Mouse (Mus musculus): ENCODE results near the gene Rps3. TPM values are rescaled to one million over a fixed set of nuclear protein-coding genes. Genes with fewer than 3 reads are reported as not detected.
A peak's percentile ranks its signal among the peaks of the same experiment; 100 is the strongest.

Rps3 gene
- polyA plus RNA-seq, 1 experiment from 2014 or later: 875 TPM

- no peak overlapping the region for H3K4me3 ChIP-seq (replicated peaks)
- no peaks in the 10 kb centered on the region for H3K9me3 ChIP-seq
- H3K27ac ChIP-seq: no peak overlapping the region
- no peaks in the 10 kb centered on the region for H3K27me3 ChIP-seq (replicated peaks)
- no peak overlapping the region for H3K4me2 ChIP-seq (replicated peaks)
- no peaks in the 10 kb centered on the region for H3K4me1 ChIP-seq (replicated peaks)
- no peak overlapping the region for H3K9ac ChIP-seq
- no peak for ATAC-seq
- H3K36me3 ChIP-seq: no peaks in the 10 kb centered on the region
Measured at GRCm38 (mm10) chr7:99504556-99504955, 21.0 kb upstream of the Rps3 start.

GRCm38 (mm10) chr7:99501148-99501547, 17.6 kb upstream of the Rps3 start:
- Histone ChIP-seq H3K9me3 (no peaks in the 10 kb centered on the region), H3K36me3 (no peaks in the 10 kb centered on the region), H3K4me1 (replicated peaks) (no peaks in the 10 kb centered on the region), H3K4me3 (replicated peaks) (no peak overlapping the region), H3K4me2 (replicated peaks) (no peak overlapping the region), H3K9ac (no peak overlapping the region), H3K27ac (no peak overlapping the region), H3K27me3 (replicated peaks) (no peaks in the 10 kb centered on the region)
- no peak for ATAC-seq
- 34% methylated on average over 1 of the region's 1 CpGs for WGBS

- ATAC-seq: peak; percentile 66; the same call in 1 of the 2 replicates
- H3K36me3 ChIP-seq: no peaks in the 10 kb centered on the region
- no peak overlapping the region for H3K4me3 ChIP-seq (replicated peaks)
- H3K27ac ChIP-seq: no peak overlapping the region
- H3K4me1 ChIP-seq (replicated peaks): no peaks in the 10 kb centered on the region
- H3K4me2 ChIP-seq (replicated peaks): no peak overlapping the region
- no peaks in the 10 kb centered on the region for H3K9me3 ChIP-seq
- H3K9ac ChIP-seq: no peak overlapping the region
- no peaks in the 10 kb centered on the region for H3K27me3 ChIP-seq (replicated peaks)
- 26% methylated on average over 5 of the region's 5 CpGs for WGBS
Measured at GRCm38 (mm10) chr7:99500655-99501054, 17.1 kb upstream of the Rps3 start.

- Histone ChIP-seq H3K27ac (no peak overlapping the region), H3K4me3 (replicated peaks) (no peak overlapping the region), H3K4me2 (replicated peaks) (no peak overlapping the region), H3K36me3 (no peaks in the 10 kb centered on the region), H3K9ac (no peak overlapping the region), H3K9me3 (no peaks in the 10 kb centered on the region), H3K4me1 (replicated peaks) (no peaks in the 10 kb centered on the region), H3K27me3 (replicated peaks) (no peaks in the 10 kb centered on the region)
- ATAC-seq: peak; percentile 85
- WGBS: 3% methylated on average over 8 of the region's 8 CpGs
Measured at GRCm38 (mm10) chr7:99500201-99500600, 16.7 kb upstream of the Rps3 start.

GRCm38 (mm10) chr7:99499128-99499527, 15.6 kb upstream of the Rps3 start:
- Histone ChIP-seq H3K4me1 (replicated peaks) (no peaks in the 10 kb centered on the region), H3K4me3 (replicated peaks) (no peak overlapping the region), H3K9ac (no peak overlapping the region), H3K4me2 (replicated peaks) (no peak overlapping the region), H3K27ac (no peak overlapping the region), H3K36me3 (no peaks in the 10 kb centered on the region), H3K9me3 (no peaks in the 10 kb centered on the region), H3K27me3 (replicated peaks) (no peaks in the 10 kb centered on the region)
- no peak for ATAC-seq
- 63% methylated on average over 1 of the region's 1 CpGs for WGBS

GRCm38 (mm10) chr7:99489708-99490107, 6.2 kb upstream of the Rps3 start:
- no peak for ATAC-seq
- H3K9me3 ChIP-seq: no peaks in the 10 kb centered on the region
- WGBS: 70% methylated on average over 5 of the region's 5 CpGs

GRCm38 (mm10) chr7:99484679-99485078, 1.1 kb upstream of the Rps3 start:
- H3K27me3 ChIP-seq (replicated peaks): no peaks in the 10 kb centered on the region
- peaks cover 24% of the 10 kb centered on the region for H3K4me1 ChIP-seq (replicated peaks)
- 79% methylated on average over 1 of the region's 1 CpGs for WGBS
- no peak overlapping the region for H3K4me2 ChIP-seq (replicated peaks)
- H3K27ac ChIP-seq: no peak overlapping the region
- H3K36me3 ChIP-seq: peaks cover 23% of the 10 kb centered on the region
- no peaks in the 10 kb centered on the region for H3K9me3 ChIP-seq
- H3K4me3 ChIP-seq (replicated peaks): no peak overlapping the region
- no peak overlapping the region for H3K9ac ChIP-seq
- no peak for ATAC-seq

More at GRCm38 (mm10) chr7:99489708-99490107, 6.2 kb upstream of the Rps3 start:
- no peak overlapping the region for H3K9ac ChIP-seq
- H3K4me2 ChIP-seq (replicated peaks): no peak overlapping the region
- H3K36me3 ChIP-seq: no peaks in the 10 kb centered on the region
- H3K27ac ChIP-seq: no peak overlapping the region
- H3K4me1 ChIP-seq (replicated peaks): no peaks in the 10 kb centered on the region
- H3K27me3 ChIP-seq (replicated peaks): no peaks in the 10 kb centered on the region
- H3K4me3 ChIP-seq (replicated peaks): no peak overlapping the region

- Histone ChIP-seq H3K9ac (no peak overlapping the region), H3K4me3 (replicated peaks) (peak overlapping the region; percentile 69; the same call in 1 of the 2 replicates), H3K27me3 (replicated peaks) (no peaks in the 10 kb centered on the region), H3K4me1 (replicated peaks) (peaks cover 28% of the 10 kb centered on the region), H3K27ac (no peak overlapping the region), H3K4me2 (replicated peaks) (peak overlapping the region; percentile 52), H3K36me3 (peaks cover 30% of the 10 kb centered on the region), H3K9me3 (no peaks in the 10 kb centered on the region)
- ATAC-seq: peak; percentile 21
- WGBS: 44% methylated on average over 8 of the region's 8 CpGs
Measured at GRCm38 (mm10) chr7:99483924-99484319, 384 bp upstream of the Rps3 start.

- Histone ChIP-seq H3K9ac (peak overlapping the region; percentile 71), H3K4me1 (replicated peaks) (peaks cover 28% of the 10 kb centered on the region), H3K36me3 (peaks cover 37% of the 10 kb centered on the region), H3K4me3 (replicated peaks) (peak overlapping the region; percentile 69), H3K27me3 (replicated peaks) (no peaks in the 10 kb centered on the region), H3K27ac (peak overlapping the region; percentile 87), H3K4me2 (replicated peaks) (peak overlapping the region; percentile 75), H3K9me3 (no peaks in the 10 kb centered on the region)
- ATAC-seq: no peak
- 1% methylated on average over 6 of the region's 6 CpGs for WGBS
Measured at GRCm38 (mm10) chr7:99482637-99483036, 901 bp downstream of the Rps3 start.

- 87% methylated on average over 5 of the region's 5 CpGs for WGBS
- Histone ChIP-seq H3K4me2 (replicated peaks) (no peak overlapping the region), H3K36me3 (peaks cover 52% of the 10 kb centered on the region), H3K4me3 (replicated peaks) (no peak overlapping the region), H3K9me3 (no peaks in the 10 kb centered on the region), H3K4me1 (replicated peaks) (peaks cover 39% of the 10 kb centered on the region), H3K27ac (no peak overlapping the region), H3K27me3 (replicated peaks) (no peaks in the 10 kb centered on the region), H3K9ac (no peak overlapping the region)
- no peak for ATAC-seq
Measured at GRCm38 (mm10) chr7:99477235-99477634, 6.3 kb downstream of the Rps3 start.

- no peak for ATAC-seq
- H3K4me1 ChIP-seq (replicated peaks): peaks cover 33% of the 10 kb centered on the region
- H3K4me3 ChIP-seq (replicated peaks): no peak overlapping the region
- H3K36me3 ChIP-seq: peaks cover 48% of the 10 kb centered on the region
- H3K27ac ChIP-seq: no peak overlapping the region
- no peaks in the 10 kb centered on the region for H3K27me3 ChIP-seq (replicated peaks)
- H3K9ac ChIP-seq: no peak overlapping the region
- 39% methylated on average over 3 of the region's 3 CpGs for WGBS
- no peak overlapping the region for H3K4me2 ChIP-seq (replicated peaks)
- H3K9me3 ChIP-seq: no peaks in the 10 kb centered on the region
Measured at GRCm38 (mm10) chr7:99476558-99477114, 6.9 kb downstream of the Rps3 start.

- no peaks in the 10 kb centered on the region for H3K9me3 ChIP-seq
- H3K27ac ChIP-seq: no peak overlapping the region
- no peak for ATAC-seq
- no peak overlapping the region for H3K9ac ChIP-seq
- H3K4me2 ChIP-seq (replicated peaks): no peak overlapping the region
- H3K36me3 ChIP-seq: peaks cover 38% of the 10 kb centered on the region
- peaks cover 25% of the 10 kb centered on the region for H3K4me1 ChIP-seq (replicated peaks)
- WGBS: 78% methylated on average over 2 of the region's 2 CpGs
- H3K4me3 ChIP-seq (replicated peaks): no peak overlapping the region
- no peaks in the 10 kb centered on the region; the same call in 1 of the 2 replicates for H3K27me3 ChIP-seq (replicated peaks)
Measured at GRCm38 (mm10) chr7:99475562-99475911, 8.0 kb downstream of the Rps3 start.

- Histone ChIP-seq H3K4me3 (replicated peaks) (no peak overlapping the region), H3K9me3 (no peaks in the 10 kb centered on the region), H3K9ac (no peak overlapping the region), H3K36me3 (peaks cover 32% of the 10 kb centered on the region), H3K4me1 (replicated peaks) (peaks cover 20% of the 10 kb centered on the region), H3K27ac (no peak overlapping the region), H3K4me2 (replicated peaks) (no peak overlapping the region), H3K27me3 (replicated peaks) (no peaks in the 10 kb centered on the region; the same call in 1 of the 2 replicates)
- ATAC-seq: peak; percentile 11
- 59% methylated on average over 12 of the region's 12 CpGs for WGBS
Measured at GRCm38 (mm10) chr7:99474836-99475561, 8.5 kb downstream of the Rps3 start.
